Mouse (Mus musculus) kidney, postnatal 14 days (tissue): ENCODE measurements around the gene Prpf38b.

Experiments used
- DNase-seq: peaks from one replicate; pipeline ENCODE4 v3.0.0; 2022; ENCODE audit warnings: mixed read lengths

Gene Prpf38b

GRCm38 (mm10) chr3:108911548-108912413 is at the start of gene Prpf38b:
Gene Prpf38b (minus strand): TSS chr3:108911727.
- peak; percentile 97 for DNase-seq

- DNase-seq: no peak
Measured at GRCm38 (mm10) chr3:108961226-108961625, 49.7 kb upstream of the Prpf38b start.

GRCm38 (mm10) chr3:108959680-108960295 is 48.3 kb upstream of the Prpf38b start:
- DNase-seq: peak; percentile 17

- no peak for DNase-seq
Measured at GRCm38 (mm10) chr3:108957976-108958375, 46.4 kb upstream of the Prpf38b start.

- DNase-seq: no peak
Measured at GRCm38 (mm10) chr3:108940996-108941395, 29.5 kb upstream of the Prpf38b start.

- peak; percentile 16 for DNase-seq
Measured at GRCm38 (mm10) chr3:108940001-108940633, 28.6 kb upstream of the Prpf38b start, which contains the start of gene Gm9857. Gene Gm9857 (minus strand): TSS chr3:108940445.

GRCm38 (mm10) chr3:108939573-108939972 is 28.0 kb upstream of the Prpf38b start, which contains the start of gene Henmt1:
Gene Henmt1 (plus strand): TSS chr3:108939873.
- DNase-seq: no peak

GRCm38 (mm10) chr3:108938691-108939090 is 27.2 kb upstream of the Prpf38b start:
- no peak for DNase-seq

GRCm38 (mm10) chr3:108933557-108933956 is 22.0 kb upstream of the Prpf38b start:
- DNase-seq: no peak

- DNase-seq: no peak
Measured at GRCm38 (mm10) chr3:108926308-108926707, 14.8 kb upstream of the Prpf38b start.

- no peak for DNase-seq
Measured at GRCm38 (mm10) chr3:108925677-108926076, 14.2 kb upstream of the Prpf38b start.

GRCm38 (mm10) chr3:108921822-108922221 is 10.3 kb upstream of the Prpf38b start:
- no peak for DNase-seq

GRCm38 (mm10) chr3:108920442-108921070 is 9.0 kb upstream of the Prpf38b start:
- DNase-seq: peak; percentile 31

GRCm38 (mm10) chr3:108918852-108919251 is 7.3 kb upstream of the Prpf38b start:
- no peak for DNase-seq

- no peak for DNase-seq
Measured at GRCm38 (mm10) chr3:108917986-108918385, 6.5 kb upstream of the Prpf38b start.

GRCm38 (mm10) chr3:108916857-108917256 is 5.3 kb upstream of the Prpf38b start:
- no peak for DNase-seq

- DNase-seq: no peak
Measured at GRCm38 (mm10) chr3:108915999-108916398, 4.5 kb upstream of the Prpf38b start.

- DNase-seq: peak; percentile 73
Measured at GRCm38 (mm10) chr3:108911081-108911547, 413 bp downstream of the Prpf38b start.

- peak; percentile 20 for DNase-seq
Measured at GRCm38 (mm10) chr3:108910303-108911080, 1.0 kb downstream of the Prpf38b start.

- no peak for DNase-seq
Measured at GRCm38 (mm10) chr3:108902934-108903333, 8.6 kb downstream of the Prpf38b start.

- no peak for DNase-seq
Measured at GRCm38 (mm10) chr3:108902038-108902437, 9.5 kb downstream of the Prpf38b start.

- DNase-seq: no peak
Measured at GRCm38 (mm10) chr3:108900681-108901080, 10.8 kb downstream of the Prpf38b start.
